In genomic region chr3:29027726-29028125, GRCm38 (mm10) we compare ENCODE assay signal across 34 mouse cellular contexts. TPM values are rescaled to one million over a fixed set of nuclear protein-coding genes. Genes with fewer than 3 reads are reported as not detected.
"Had no signal": no experiment of that assay in that cellular context is flagged by ENCODE, and none has a peak within 500 bp of the region (broad histone marks: within the 10 kb centered on the region; RNA-seq: fewer than 3 reads in every experiment).

No protein-coding gene starts in this region.

- H3K27ac ChIP-seq: limb, embryonic 10.5 days; limb, embryonic 12.5 days; limb, embryonic 13.5 days; limb, embryonic 15.5 days; liver, embryonic 12.5 days; liver, embryonic 13.5 days; liver, embryonic 14.5 days; liver, embryonic 15.5 days; lung, embryonic 15.5 days; macrophage; midbrain, embryonic 10.5 days; midbrain, embryonic 12.5 days; midbrain, embryonic 13.5 days; midbrain, embryonic 15.5 days; neural tube, embryonic 12.5 days; neural tube, embryonic 13.5 days had no signal

- H3K9me3 ChIP-seq: limb, embryonic 10.5 days; limb, embryonic 12.5 days; limb, embryonic 13.5 days; limb, embryonic 15.5 days; liver, embryonic 12.5 days; liver, embryonic 13.5 days; liver, embryonic 15.5 days; lung, embryonic 15.5 days; megakaryocyte, embryonic 14.5 days; midbrain, embryonic 10.5 days; midbrain, embryonic 12.5 days; midbrain, embryonic 13.5 days; midbrain, embryonic 15.5 days; neural tube, embryonic 12.5 days; neural tube, embryonic 13.5 days had no signal

- H3K4me1 ChIP-seq: limb, embryonic 12.5 days; limb, embryonic 13.5 days; limb, embryonic 15.5 days; liver, embryonic 12.5 days; liver, embryonic 13.5 days; liver, embryonic 15.5 days; lung, embryonic 15.5 days; megakaryocyte, embryonic 14.5 days; midbrain, embryonic 10.5 days; midbrain, embryonic 12.5 days; midbrain, embryonic 13.5 days; midbrain, embryonic 15.5 days; neural tube, embryonic 12.5 days had no signal

- H3K9ac ChIP-seq: limb, embryonic 12.5 days; limb, embryonic 13.5 days; limb, embryonic 15.5 days; liver, embryonic 12.5 days; liver, embryonic 13.5 days; liver, embryonic 14.5 days; liver, embryonic 15.5 days; liver, postnatal 0 days; lung, embryonic 14.5 days; lung, embryonic 15.5 days; midbrain, embryonic 12.5 days; midbrain, embryonic 13.5 days; midbrain, embryonic 15.5 days; neural tube, embryonic 12.5 days; neural tube, embryonic 13.5 days had no signal

- H3K36me3 ChIP-seq: limb, embryonic 10.5 days; limb, embryonic 12.5 days; limb, embryonic 13.5 days; limb, embryonic 15.5 days; liver, embryonic 12.5 days; liver, embryonic 13.5 days; liver, embryonic 15.5 days; lung, embryonic 15.5 days; midbrain, embryonic 10.5 days; midbrain, embryonic 12.5 days; midbrain, embryonic 13.5 days; midbrain, embryonic 15.5 days; neural tube, embryonic 12.5 days; neural tube, embryonic 13.5 days had no signal

- H3K27me3 ChIP-seq: limb, embryonic 12.5 days; limb, embryonic 13.5 days; limb, embryonic 15.5 days; liver, embryonic 12.5 days; liver, embryonic 13.5 days; liver, embryonic 15.5 days; lung, embryonic 15.5 days; megakaryocyte, embryonic 14.5 days; midbrain, embryonic 12.5 days; midbrain, embryonic 13.5 days; midbrain, embryonic 15.5 days; neural tube, embryonic 12.5 days; neural tube, embryonic 13.5 days had no signal

- DNase-seq: liver; liver, embryonic 13.5 days; liver, postnatal 0 days; lung, adult 18-20 months; lung, adult 2 months; lung, embryonic 14.5 days; lung, postnatal 10 days; lung, postnatal 14 days; lung, postnatal 36 days; lung, postnatal 4 days; midbrain, embryonic 14.5 days had no signal

- H3K4me2 ChIP-seq: limb, embryonic 12.5 days; limb, embryonic 13.5 days; limb, embryonic 15.5 days; liver, embryonic 11.5 days; liver, embryonic 12.5 days; liver, embryonic 13.5 days; liver, embryonic 15.5 days; lung, embryonic 14.5 days; lung, embryonic 15.5 days; midbrain, embryonic 12.5 days; midbrain, embryonic 13.5 days; midbrain, embryonic 15.5 days; neural tube, embryonic 12.5 days; neural tube, embryonic 13.5 days had no signal

- ATAC-seq: liver, embryonic 12.5 days; liver, postnatal 0 days; lung, postnatal 0 days; midbrain, embryonic 13.5 days; midbrain, embryonic 15.5 days; midbrain, embryonic 16.5 days had no signal

- H3K4me3 ChIP-seq: limb, embryonic 10.5 days; limb, embryonic 12.5 days; limb, embryonic 13.5 days; limb, embryonic 15.5 days; liver, embryonic 12.5 days; liver, embryonic 13.5 days; liver, embryonic 15.5 days; lung, embryonic 15.5 days; megakaryocyte, embryonic 14.5 days; midbrain, embryonic 10.5 days; midbrain, embryonic 12.5 days; midbrain, embryonic 13.5 days; midbrain, embryonic 15.5 days; myocyte; neural tube, embryonic 12.5 days; neural tube, embryonic 13.5 days had no signal

RNA-seq across cellular contexts. Expression of gene Egfem1, which starts 54.1 kb away (rescaled TPM):
- total RNA-seq: megakaryocyte, adult 5-6 weeks; megakaryocyte-erythroid progenitor cell, adult 5-6 weeks; monocyte, adult 5-6 weeks had no signal
- polyA plus RNA-seq: liver, embryonic 11.5 days; macrophage; myocyte had no signal
